Mouse (Mus musculus) intestine, embryonic 14.5 days (tissue): ENCODE measurements around the gene Dnah2. TPM values are rescaled to one million over a fixed set of nuclear protein-coding genes. Genes with fewer than 3 reads are reported as not detected.

Experiments
- ATAC-seq: fragments of 200-750 bp; cut with Nextera tagmentation; replicated peaks from 2 replicates; pipeline ENCODE4 v1.8.0; 2017; ENCODE audit warnings: low read depth, moderate number of reproducible peaks, moderate TSS enrichment, moderate library complexity; ENCODE audit not compliant: low FRiP score, low TSS enrichment
- DNase-seq: peaks from one replicate; pipeline ENCODE4 v3.0.0-alpha.2; 2018; ENCODE audit warnings: low spot score
- H3K27ac ChIP-seq: fragments of 300-500 bp; sonication (generic); 2 replicates; pipeline ENCODE4 v1.5.1; 2014; ENCODE audit warnings: low read depth, mild to moderate bottlenecking, control low read depth
- H3K27me3 ChIP-seq: fragments of 300-500 bp; sonication (generic); replicated peaks from 2 replicates; pipeline ENCODE4 v1.6.1; 2014; ENCODE audit warnings: low read length, control low read depth; ENCODE audit not compliant: control insufficient read depth, insufficient read depth
- H3K36me3 ChIP-seq: fragments of 300-500 bp; sonication (generic); 2 replicates; pipeline ENCODE4 v1.6.1; 2014; ENCODE audit warnings: low read length, control low read depth; ENCODE audit not compliant: control insufficient read depth, insufficient read depth
- H3K4me1 ChIP-seq: fragments of 300-500 bp; sonication (generic); replicated peaks from 2 replicates; pipeline ENCODE4 v1.6.1; 2014; ENCODE audit warnings: low read length, control low read depth, mixed read lengths; ENCODE audit not compliant: control insufficient read depth, insufficient read depth
- H3K4me2 ChIP-seq: fragments of 300-500 bp; sonication (generic); 2 replicates; pipeline ENCODE4 v1.6.1; 2014; ENCODE audit warnings: low read length
- H3K4me3 ChIP-seq: fragments of 300-500 bp; sonication (generic); 2 replicates; pipeline ENCODE4 v1.5.1; 2014; ENCODE audit warnings: low read depth, low read length, control low read depth, mixed read lengths
- H3K9ac ChIP-seq: fragments of 300-500 bp; sonication (generic); 2 replicates; pipeline ENCODE4 v1.6.1; 2014; ENCODE audit warnings: mild to moderate bottlenecking, low read length
- H3K9me3 ChIP-seq: fragments of 300-500 bp; sonication (generic); 2 replicates; pipeline ENCODE4 v1.6.1; 2016; ENCODE audit warnings: low read length, control low read depth; ENCODE audit not compliant: control insufficient read depth
- WGBS: fragments of 180-500 bp; shearing (Covaris S2); extraction: QIAGEN DNeasy Blood & Tissue Kit; methylation state at CpG from one replicate; pipeline ENCODE4 v1.1.7; 2014; 5-methylcytosine and 5-hydroxymethylcytosine counted together
- polyA plus RNA-seq: library from polyadenylated mRNA; unstranded; fragments of >200 nt; fragmentation: Nextera tagmentation; extraction: Ambion mirVana; gene quantifications from 2 replicates; pipeline ENCODE4 v1.2.1, GENCODE M21; 2014

Gene Dnah2
- polyA plus RNA-seq, 1 experiment from 2014 or later, result 1.9 TPM

DNA sequence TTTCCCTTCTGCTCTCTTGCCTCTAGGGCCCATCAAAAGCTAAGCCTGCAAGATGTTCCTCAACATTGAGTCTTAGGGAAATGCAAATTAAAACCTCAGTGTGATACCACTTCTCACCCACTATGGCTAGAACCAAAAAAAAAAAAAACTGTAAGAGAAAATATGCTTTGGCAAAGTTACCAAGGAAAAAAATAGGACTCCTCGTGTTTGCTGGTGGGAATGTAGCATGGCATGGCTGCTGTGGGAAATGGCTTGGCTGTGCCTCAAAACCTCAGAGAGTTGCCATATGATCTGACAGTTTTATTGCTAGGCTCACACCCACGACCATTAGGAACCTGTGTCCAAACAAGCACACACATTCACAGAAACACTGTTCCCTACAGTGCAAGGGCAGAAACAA is 61.4 kb downstream of the Dnah2 start:
- no peak overlapping the region for H3K9ac ChIP-seq
- no peaks in the 10 kb centered on the region for H3K4me1 ChIP-seq
- no peak overlapping the region for H3K27ac ChIP-seq
- no peak overlapping the region for H3K4me2 ChIP-seq
- H3K9me3 ChIP-seq, result no peaks in the 10 kb centered on the region
- 62% methylated on average over 2 of the region's 2 CpGs for WGBS
- no peak overlapping the region for H3K4me3 ChIP-seq
- H3K36me3 ChIP-seq, result no peaks in the 10 kb centered on the region
- H3K27me3 ChIP-seq, result no peaks in the 10 kb centered on the region
- DNase-seq (no peak), ATAC-seq (no peak)

DNA sequence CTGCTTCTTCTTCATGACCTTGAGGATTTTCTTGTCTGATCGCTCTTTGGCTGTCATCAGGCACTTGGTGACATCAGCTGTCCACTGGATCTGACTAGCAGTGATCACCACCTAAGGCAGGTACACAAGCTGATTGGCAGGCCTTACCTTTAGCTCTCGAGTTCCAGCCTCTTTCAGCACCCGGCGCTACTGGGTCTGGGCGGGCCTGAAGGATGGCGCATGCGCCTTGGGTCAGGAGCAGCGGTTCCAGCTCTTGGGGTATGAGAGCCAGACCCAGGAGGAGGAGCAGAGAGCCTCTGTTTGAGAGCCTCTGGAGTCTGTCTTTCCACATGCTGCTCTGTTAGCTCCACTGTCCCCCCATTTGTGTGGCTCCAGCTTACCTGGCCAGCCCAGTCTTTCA is 71.3 kb downstream of the Dnah2 start:
- Histone ChIP-seq H3K36me3 (no peaks in the 10 kb centered on the region), H3K27me3 (no peaks in the 10 kb centered on the region), H3K4me1 (no peaks in the 10 kb centered on the region; the same call in 1 of the 2 replicates), H3K27ac (no peak overlapping the region), H3K9ac (no peak overlapping the region), H3K4me2 (no peak overlapping the region), H3K9me3 (no peaks in the 10 kb centered on the region), H3K4me3 (no peak overlapping the region)
- WGBS, result 90% methylated on average over 8 of the region's 8 CpGs
- DNase-seq (no peak), ATAC-seq (no peak)

DNA sequence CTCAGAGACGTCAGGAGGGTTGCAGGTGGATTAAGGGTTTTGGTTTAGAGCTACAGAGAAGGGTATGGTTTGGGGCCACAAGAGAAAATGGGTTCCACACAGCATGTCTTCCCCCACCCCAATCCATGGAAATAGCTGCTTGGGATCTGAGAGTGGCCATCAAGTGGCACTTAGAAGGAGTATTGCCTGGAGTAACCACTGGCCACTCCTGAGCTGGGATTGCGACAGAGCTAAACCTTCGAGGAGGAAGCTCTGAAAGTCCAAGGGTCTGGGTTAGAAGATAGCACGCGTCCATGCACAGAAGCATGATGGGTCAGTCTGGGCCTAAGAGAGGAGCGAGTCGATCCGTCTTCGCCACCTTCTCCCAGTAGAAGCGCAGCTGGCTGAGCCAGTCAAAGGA is 72.1 kb downstream of the Dnah2 start:
- no peak overlapping the region for H3K4me2 ChIP-seq
- 93% methylated on average over 10 of the region's 10 CpGs for WGBS
- H3K36me3 ChIP-seq, result no peaks in the 10 kb centered on the region
- ATAC-seq (no peak), DNase-seq (no peak)
- no peak overlapping the region for H3K4me3 ChIP-seq
- H3K9me3 ChIP-seq, result no peaks in the 10 kb centered on the region
- H3K4me1 ChIP-seq, result no peaks in the 10 kb centered on the region; the same call in 1 of the 2 replicates
- H3K27me3 ChIP-seq, result no peaks in the 10 kb centered on the region
- H3K27ac ChIP-seq, result no peak overlapping the region
- H3K9ac ChIP-seq, result no peak overlapping the region

DNA sequence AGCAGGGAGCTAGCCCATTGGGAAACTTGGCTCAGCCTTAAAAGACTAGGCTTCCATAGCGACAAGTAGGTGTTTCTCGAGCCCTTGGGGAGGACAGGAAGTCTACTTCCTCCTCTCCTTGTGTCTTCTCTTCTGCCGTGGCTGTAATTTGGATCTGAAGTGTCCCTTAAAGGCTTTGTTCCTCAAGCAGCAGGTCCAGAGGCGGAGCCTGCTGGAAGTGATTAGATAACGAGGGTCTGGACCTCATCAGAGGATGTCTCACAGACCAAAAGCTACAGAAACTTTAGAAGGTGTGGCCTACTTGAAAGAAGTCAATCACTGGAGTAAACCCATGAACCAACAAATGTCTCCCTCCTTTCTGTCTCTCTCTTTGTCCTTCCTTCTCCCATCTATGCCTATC is 74.2 kb downstream of the Dnah2 start:
- WGBS, result 18% methylated on average over 5 of the region's 5 CpGs
- Histone ChIP-seq H3K4me2 (no peak overlapping the region), H3K9me3 (no peaks in the 10 kb centered on the region), H3K9ac (no peak overlapping the region), H3K4me1 (no peaks in the 10 kb centered on the region; the same call in 1 of the 2 replicates), H3K27me3 (no peaks in the 10 kb centered on the region), H3K4me3 (no peak overlapping the region), H3K36me3 (no peaks in the 10 kb centered on the region), H3K27ac (no peak overlapping the region)
- ATAC-seq (no peak), DNase-seq (no peak)

DNA sequence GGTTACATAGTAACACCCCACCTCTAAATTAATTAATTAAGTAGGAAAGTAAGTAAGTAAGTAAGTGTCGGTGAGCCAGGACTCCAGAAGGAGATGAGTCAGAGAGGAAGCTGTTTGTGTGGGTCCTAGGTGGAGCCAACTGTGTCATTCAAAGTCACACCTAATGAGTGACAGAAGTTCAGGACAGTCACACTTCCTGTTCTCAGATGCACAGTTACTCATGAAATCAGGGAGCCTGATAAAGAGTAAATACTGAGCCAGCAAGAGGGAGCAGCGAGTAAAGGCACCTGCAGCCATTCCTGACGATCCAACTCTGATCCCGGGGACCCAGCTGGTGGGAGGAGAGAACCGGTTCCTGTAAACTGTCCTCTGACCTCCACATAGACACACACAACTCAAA is 76.2 kb downstream of the Dnah2 start:
- no peak overlapping the region for H3K4me2 ChIP-seq
- H3K9ac ChIP-seq, result no peak overlapping the region
- no peaks in the 10 kb centered on the region for H3K36me3 ChIP-seq
- no peaks in the 10 kb centered on the region; the same call in 1 of the 2 replicates for H3K4me1 ChIP-seq
- no peaks in the 10 kb centered on the region for H3K9me3 ChIP-seq
- 54% methylated on average over 5 of the region's 5 CpGs for WGBS
- ATAC-seq (peak; percentile 27; the same call in 1 of the 2 replicates), DNase-seq (no peak)
- no peaks in the 10 kb centered on the region for H3K27me3 ChIP-seq
- no peak overlapping the region for H3K27ac ChIP-seq
- H3K4me3 ChIP-seq, result no peak overlapping the region

DNA sequence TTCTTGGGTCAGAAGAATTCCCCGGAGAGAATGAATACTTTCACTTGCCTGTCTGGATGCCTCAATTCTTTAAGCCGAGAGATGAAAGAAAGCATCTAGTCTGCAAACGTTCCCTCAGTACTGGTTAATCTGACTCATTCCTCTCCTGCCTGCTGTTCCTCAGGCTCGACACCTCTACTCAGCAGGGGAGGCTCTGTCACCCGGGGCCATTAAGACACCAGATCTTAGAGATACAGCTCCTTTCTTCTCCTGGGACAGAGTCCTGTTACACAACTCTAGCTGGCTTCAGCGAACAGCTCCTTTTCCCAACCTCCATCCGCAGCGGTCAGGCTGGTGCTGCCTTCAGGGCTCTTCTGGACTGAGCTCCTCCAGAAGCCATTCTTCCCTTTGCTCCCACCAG is 77.4 kb downstream of the Dnah2 start:
- no peaks in the 10 kb centered on the region; the same call in 1 of the 2 replicates for H3K4me1 ChIP-seq
- ATAC-seq, result no peak
- no peak overlapping the region for H3K9ac ChIP-seq
- no peak overlapping the region for H3K4me2 ChIP-seq
- H3K27me3 ChIP-seq, result no peaks in the 10 kb centered on the region
- DNase-seq, result no peak
- H3K36me3 ChIP-seq, result no peaks in the 10 kb centered on the region
- H3K27ac ChIP-seq, result no peak overlapping the region
- no peaks in the 10 kb centered on the region for H3K9me3 ChIP-seq
- H3K4me3 ChIP-seq, result no peak overlapping the region
- WGBS, result 16% methylated on average over 8 of the region's 8 CpGs

DNA sequence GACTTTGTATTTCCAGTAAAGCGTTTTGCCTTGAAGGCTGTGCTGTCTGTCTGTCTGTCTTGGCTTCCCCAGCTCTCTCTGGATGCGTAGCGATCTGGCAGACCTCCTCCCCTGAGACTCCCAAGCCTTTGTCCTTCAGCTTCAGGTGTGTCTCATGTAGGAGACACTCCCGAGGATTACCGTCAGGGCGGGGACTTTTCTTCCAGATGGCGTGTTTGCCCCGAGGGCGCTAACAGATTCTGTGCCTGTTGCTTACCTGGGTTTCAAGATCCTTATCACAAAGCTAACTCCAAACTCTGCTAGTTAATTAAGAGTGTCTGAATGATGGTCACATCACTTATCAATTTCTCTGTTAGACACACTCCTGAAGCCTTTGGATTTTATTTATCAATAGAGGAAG is 79.6 kb downstream of the Dnah2 start:
- no peaks in the 10 kb centered on the region for H3K9me3 ChIP-seq
- H3K9ac ChIP-seq, result no peak overlapping the region
- DNase-seq (no peak), ATAC-seq (no peak)
- 65% methylated on average over 9 of the region's 9 CpGs for WGBS
- no peaks in the 10 kb centered on the region for H3K27me3 ChIP-seq
- no peak overlapping the region for H3K27ac ChIP-seq
- no peaks in the 10 kb centered on the region for H3K4me1 ChIP-seq
- no peaks in the 10 kb centered on the region for H3K36me3 ChIP-seq
- no peak overlapping the region for H3K4me2 ChIP-seq
- no peak overlapping the region for H3K4me3 ChIP-seq

DNA sequence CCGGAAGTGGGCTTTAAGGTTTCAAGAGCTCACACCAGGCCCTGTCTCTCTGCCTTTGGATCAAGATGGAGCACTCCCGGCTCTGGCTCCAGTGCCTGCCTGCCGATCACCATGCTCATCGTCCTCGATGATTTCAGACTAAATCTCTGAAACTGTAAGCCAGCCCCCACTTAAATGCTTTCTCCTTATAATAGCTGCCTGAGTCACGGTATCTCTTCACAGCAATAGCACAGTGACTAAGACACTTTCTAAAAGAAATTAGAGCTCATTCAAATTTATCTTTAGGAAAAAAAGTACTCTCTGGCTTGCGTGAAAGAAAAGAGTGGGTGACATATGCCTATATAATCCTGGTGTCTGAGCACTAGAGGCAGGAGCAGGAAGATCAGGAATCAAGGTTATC is 84.9 kb downstream of the Dnah2 start:
- 98% methylated on average over 7 of the region's 7 CpGs for WGBS
- no peak for ATAC-seq

DNA sequence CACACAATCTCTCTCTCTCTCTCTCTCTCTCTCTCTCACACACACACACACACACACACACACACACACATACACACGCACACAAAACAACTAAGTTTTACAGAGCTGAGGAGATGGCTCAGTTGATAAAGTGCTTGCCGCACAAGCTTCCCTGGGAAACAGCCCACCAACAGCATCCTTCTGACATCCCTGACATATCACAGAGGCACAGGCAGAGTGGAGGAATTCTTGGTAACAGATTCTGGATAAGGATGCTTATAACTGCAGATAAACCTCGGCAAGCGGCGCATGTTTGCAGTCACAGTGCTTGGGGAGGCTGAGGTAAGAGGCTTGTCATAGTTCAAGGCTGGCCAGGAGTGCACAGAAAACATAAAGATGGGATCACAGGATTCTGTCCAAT is 87.3 kb downstream of the Dnah2 start:
- Histone ChIP-seq H3K27ac (peak overlapping the region; percentile 64; the same call in 1 of the 2 replicates), H3K4me2 (no peak overlapping the region), H3K27me3 (no peaks in the 10 kb centered on the region), H3K9me3 (0 out of 2 replicates have a peak, but pooled peaks cover 2% of the 10 kb centered on the region), H3K9ac (no peak overlapping the region), H3K4me3 (no peak overlapping the region), H3K4me1 (0 out of 2 replicates have a peak, but pooled peaks cover 10% of the 10 kb centered on the region), H3K36me3 (no peaks in the 10 kb centered on the region)
- DNase-seq (no peak), ATAC-seq (0 out of 2 replicates have a peak, but pooled peaks have one; percentile 53)
- WGBS, result 20% methylated on average over 5 of the region's 5 CpGs

More for the DNA sequence above, 84.9 kb downstream of the Dnah2 start:
- Histone ChIP-seq H3K27ac (no peak overlapping the region), H3K4me2 (no peak overlapping the region), H3K4me1 (0 out of 2 replicates have a peak, but pooled peaks cover 5% of the 10 kb centered on the region), H3K27me3 (no peaks in the 10 kb centered on the region), H3K4me3 (no peak overlapping the region), H3K36me3 (no peaks in the 10 kb centered on the region), H3K9me3 (0 out of 2 replicates have a peak, but pooled peaks cover 2% of the 10 kb centered on the region), H3K9ac (no peak overlapping the region)
- no peak for DNase-seq
